ENCODE assay signal across 8 mouse cellular contexts in the genomic region with DNA sequence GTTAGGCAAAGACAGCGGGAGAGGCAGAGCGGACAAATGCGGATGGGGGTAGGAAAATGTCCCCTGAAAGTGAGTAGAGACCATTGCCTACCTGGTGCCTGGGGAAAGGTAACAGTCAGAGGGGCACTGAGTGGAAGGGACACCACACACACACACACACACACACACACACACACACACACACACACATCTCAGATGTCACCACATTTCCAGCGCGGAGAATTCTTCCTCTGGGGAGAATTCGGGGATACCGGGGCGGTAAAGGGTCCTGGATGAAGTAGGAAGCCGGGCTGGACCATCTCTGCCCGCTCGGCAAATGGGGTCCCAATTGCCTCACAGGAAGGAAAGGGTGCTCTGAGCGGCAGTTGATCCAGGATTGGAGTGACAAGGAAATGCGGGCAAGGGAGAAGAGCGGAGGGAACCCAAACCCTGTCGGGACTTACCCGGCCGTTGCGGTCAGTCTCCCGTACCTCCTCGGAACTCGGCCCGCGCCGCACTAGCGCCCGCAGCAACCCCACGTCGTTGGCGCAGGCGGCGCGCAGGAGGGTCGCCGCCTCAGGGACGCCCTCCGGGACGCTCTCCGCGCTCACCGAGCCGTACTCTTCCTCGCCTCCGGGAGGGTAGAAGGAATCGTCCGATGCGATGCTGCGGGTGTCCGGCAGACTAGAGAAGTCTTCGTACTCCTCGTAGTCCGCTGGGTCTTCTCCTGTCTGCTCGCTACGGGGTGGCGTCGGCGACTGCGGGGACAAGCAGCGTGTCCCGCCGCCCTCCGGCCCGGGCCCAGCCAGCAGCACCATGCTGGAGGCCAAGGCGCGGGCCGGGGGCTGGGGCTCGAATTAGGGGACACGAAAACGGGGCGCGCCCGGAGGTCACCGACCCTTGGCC. TPM values are rescaled to one million over a fixed set of nuclear protein-coding genes. Genes with fewer than 3 reads are reported as not detected.
DNase-seq lines count a peak whose midpoint lies in the region; ATAC-seq and TF ChIP-seq lines count a peak whose summit lies in the region.

No protein-coding gene starts in this region.

- peaks cover 0 to 16% of the 10 kb centered on the region in 2 experiments; a peak in 2 of 4 replicates for H3K4me1 ChIP-seq in ES-E14 (ENCODE audit: control insufficient read depth in 2 of 2, insufficient read depth in 2 of 2, low read length in 2 of 2, poor library complexity in 1 of 2)
- H3K4me1 ChIP-seq in forebrain, embryonic 15.5 days: peaks cover 28% of the 10 kb centered on the region
- H3K4me1 ChIP-seq in kidney, embryonic 16.5 days (ENCODE audit: insufficient read depth, low read length): peaks cover 33% of the 10 kb centered on the region
- H3K4me1 ChIP-seq in midbrain, embryonic 13.5 days (replicated peaks): peaks cover 34% of the 10 kb centered on the region

- ATAC-seq in forebrain, embryonic 15.5 days (replicated peaks): peak; percentile 23
- ATAC-seq in kidney, embryonic 16.5 days (ENCODE audit: low FRiP score, low TSS enrichment): peak; percentile 52; the same call in 1 of the 2 replicates
- ATAC-seq in midbrain, embryonic 13.5 days: peak; percentile 41

- H3K27me3 ChIP-seq in forebrain, embryonic 15.5 days: peaks cover 45% of the 10 kb centered on the region
- H3K27me3 ChIP-seq in kidney, embryonic 16.5 days (ENCODE audit: insufficient read depth, low read length): peaks cover 40% of the 10 kb centered on the region
- peaks cover 80% of the 10 kb centered on the region for H3K27me3 ChIP-seq in midbrain, embryonic 13.5 days

- H3K9me3 ChIP-seq in ES-E14 (ENCODE audit: control insufficient read depth, insufficient read depth, low read depth, low read length): no peaks in the 10 kb centered on the region
- H3K9me3 ChIP-seq in forebrain, embryonic 15.5 days: no peaks in the 10 kb centered on the region
- no peaks in the 10 kb centered on the region for H3K9me3 ChIP-seq in kidney, embryonic 16.5 days (ENCODE audit: low read length)
- no peaks in the 10 kb centered on the region for H3K9me3 ChIP-seq in midbrain, embryonic 13.5 days

- in situ Hi-C loops in ES-E14 (cut with MboI; ENCODE audit: low sequenced_read_pairs in 2 of 2, unreplicated experiment in 2 of 2): no loop called here

- DNase-seq in cerebellum, adult 11 months: peak; percentile 5
- no peak for DNase-seq in cerebellum, adult 8-10 months
- no peak for DNase-seq in ES-E14 (ENCODE audit: low read depth, low spot score)
- no peak for DNase-seq in right cerebral cortex, postnatal 25 days
- DNase-seq in testis, postnatal 10 days (ENCODE audit: low spot score): no peak

- peak overlapping the region; percentile 72 for H3K9ac ChIP-seq in ES-E14 (ENCODE audit: insufficient read depth, low read depth, low read length, poor library complexity, severe bottlenecking)
- peak overlapping the region; percentile 51 for H3K9ac ChIP-seq in forebrain, embryonic 15.5 days (replicated peaks)
- peak overlapping the region; percentile 75 for H3K9ac ChIP-seq in kidney, embryonic 16.5 days (replicated peaks; ENCODE audit: low read length)
- H3K9ac ChIP-seq in midbrain, embryonic 13.5 days (replicated peaks): peak overlapping the region; percentile 64

- H3K27ac ChIP-seq in ES-E14 (ENCODE audit: insufficient read depth, low read depth, low read length, poor library complexity, severe bottlenecking): no peak overlapping the region
- no peak overlapping the region for H3K27ac ChIP-seq in forebrain, embryonic 15.5 days (replicated peaks)
- H3K27ac ChIP-seq in kidney, embryonic 16.5 days (ENCODE audit: low read length): peak overlapping the region; percentile 16; the same call in 1 of the 2 replicates
- H3K27ac ChIP-seq in midbrain, embryonic 13.5 days: no peak overlapping the region

- under 1% methylated on average over 72 of the region's 72 CpGs for WGBS in forebrain, embryonic 15.5 days
- under 1% methylated on average over 61 of the region's 72 CpGs for WGBS in kidney, embryonic 16.5 days
- WGBS in midbrain, embryonic 13.5 days: under 1% methylated on average over 72 of the region's 72 CpGs

- H3K36me3 ChIP-seq in ES-E14 (ENCODE audit: control insufficient read depth, insufficient read depth, low read length, poor library complexity, severe bottlenecking): no peaks in the 10 kb centered on the region
- no peaks in the 10 kb centered on the region for H3K36me3 ChIP-seq in forebrain, embryonic 15.5 days
- no peaks in the 10 kb centered on the region for H3K36me3 ChIP-seq in kidney, embryonic 16.5 days (ENCODE audit: insufficient read depth, low read length)
- H3K36me3 ChIP-seq in midbrain, embryonic 13.5 days: no peaks in the 10 kb centered on the region

- peak overlapping the region; percentile 99 for H3K4me2 ChIP-seq in forebrain, embryonic 15.5 days (replicated peaks)
- peak overlapping the region; percentile 98 for H3K4me2 ChIP-seq in kidney, embryonic 16.5 days (replicated peaks; ENCODE audit: low read depth, low read length)
- peak overlapping the region; percentile 100 for H3K4me2 ChIP-seq in midbrain, embryonic 13.5 days (replicated peaks)

- H3K4me3 ChIP-seq in ES-E14 (ENCODE audit: insufficient read depth in 1 of 2, low read depth in 1 of 2, low read length in 2 of 2, poor library complexity in 1 of 2, severe bottlenecking in 1 of 2): peak overlapping the region; percentile 82 to 83
- peak overlapping the region; percentile 59 for H3K4me3 ChIP-seq in forebrain, embryonic 15.5 days
- H3K4me3 ChIP-seq in kidney, embryonic 16.5 days (ENCODE audit: low read length): peak overlapping the region; percentile 68
- peak overlapping the region; percentile 55 for H3K4me3 ChIP-seq in midbrain, embryonic 13.5 days (replicated peaks)

TF ChIP-seq in ES-E14, 5 proteins besides CTCF, POLR2A, EP300 and RAD21:
- no peak for TF ChIP-seq ZNF384 (IDR thresholded peaks at IDR 0.05; ENCODE audit: low read depth, low read length)
- no peak for TF ChIP-seq ZC3H11A (IDR thresholded peaks at IDR 0.05; ENCODE audit: borderline replicate concordance, low read depth, low read length)
- TF ChIP-seq MAFK (IDR thresholded peaks at IDR 0.05; ENCODE audit: insufficient read depth, low read depth, low read length): no peak
- TF ChIP-seq HCFC1 (IDR thresholded peaks at IDR 0.05; ENCODE audit: borderline replicate concordance, insufficient read depth, low read length): no peak
- no peak for TF ChIP-seq CHD2 (IDR thresholded peaks at IDR 0.05; ENCODE audit: low read depth, low read length)

RNA-seq across cellular contexts. Expression of a gene that starts 0.7 kb away (rescaled TPM):
- 2.6 and 3.8 TPM in 2 replicates for total RNA-seq in ES-E14 (2012; rRNA removed)
- polyA plus RNA-seq in forebrain, embryonic 15.5 days (2015; fragmentation: Nextera tagmentation; extraction: Ambion mirVana): 0.43 and 0.60 TPM in 2 replicates
- polyA plus RNA-seq in kidney, embryonic 16.5 days (2015; fragmentation: Nextera tagmentation; extraction: Ambion mirVana): 8.5 and 8.6 TPM in 2 replicates
- 0.64 and 0.86 TPM in 2 replicates for polyA plus RNA-seq in midbrain, embryonic 13.5 days (2015; fragmentation: Nextera tagmentation; extraction: Ambion mirVana)
